Mouse (Mus musculus) cerebellum, adult (tissue): Measurements from ENCODE around the gene Fhit.

Experiments
- ATAC-seq: cut with Nextera tagmentation; 2 replicates; pipeline ENCODE4 v1.9.2; 2017; ENCODE audit warnings: mild to moderate bottlenecking, moderate library complexity, mixed read lengths; ENCODE audit not compliant: insufficient number of reproducible peaks, low FRiP score, low TSS enrichment

Fhit gene

DNA sequence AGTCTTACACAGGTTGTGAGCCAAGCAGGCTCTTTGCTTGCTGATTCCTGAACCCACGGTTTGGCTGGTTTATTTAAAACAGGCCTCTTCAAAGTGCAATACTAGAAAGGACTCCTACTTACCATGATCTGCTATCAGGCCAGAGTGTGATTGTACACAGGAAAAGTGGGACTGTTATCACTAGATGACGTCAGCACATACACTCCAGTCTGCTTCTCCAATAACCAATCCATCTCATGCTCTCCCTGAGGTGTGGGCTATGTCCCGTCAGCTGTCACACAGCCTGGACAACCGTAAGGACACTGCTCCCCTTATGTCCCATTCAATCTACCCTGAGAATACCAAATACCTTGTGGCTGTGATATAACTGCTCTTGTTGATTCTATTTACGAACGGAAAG is 1519.2 kb downstream of the Fhit start:
- no peak for ATAC-seq

DNA sequence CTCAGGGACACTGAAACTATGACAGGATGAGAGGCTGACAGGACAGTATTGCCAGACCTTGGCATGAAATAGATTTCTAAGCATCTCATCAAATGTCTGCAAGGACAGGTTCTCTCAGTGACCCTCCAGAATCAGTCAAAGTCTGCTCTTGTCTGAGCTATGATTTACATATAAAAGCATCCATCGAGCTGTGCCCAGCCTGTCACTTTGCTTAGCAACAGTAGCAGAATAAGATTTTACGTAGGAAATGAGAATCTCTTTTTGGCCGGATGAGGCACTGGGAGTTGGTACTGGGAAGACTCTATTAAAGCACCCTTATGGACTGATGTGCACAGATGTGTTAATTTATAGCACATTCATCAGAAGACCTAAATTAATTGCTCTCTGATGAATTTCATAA is 1519.8 kb downstream of the Fhit start:
- ATAC-seq, result no peak

DNA sequence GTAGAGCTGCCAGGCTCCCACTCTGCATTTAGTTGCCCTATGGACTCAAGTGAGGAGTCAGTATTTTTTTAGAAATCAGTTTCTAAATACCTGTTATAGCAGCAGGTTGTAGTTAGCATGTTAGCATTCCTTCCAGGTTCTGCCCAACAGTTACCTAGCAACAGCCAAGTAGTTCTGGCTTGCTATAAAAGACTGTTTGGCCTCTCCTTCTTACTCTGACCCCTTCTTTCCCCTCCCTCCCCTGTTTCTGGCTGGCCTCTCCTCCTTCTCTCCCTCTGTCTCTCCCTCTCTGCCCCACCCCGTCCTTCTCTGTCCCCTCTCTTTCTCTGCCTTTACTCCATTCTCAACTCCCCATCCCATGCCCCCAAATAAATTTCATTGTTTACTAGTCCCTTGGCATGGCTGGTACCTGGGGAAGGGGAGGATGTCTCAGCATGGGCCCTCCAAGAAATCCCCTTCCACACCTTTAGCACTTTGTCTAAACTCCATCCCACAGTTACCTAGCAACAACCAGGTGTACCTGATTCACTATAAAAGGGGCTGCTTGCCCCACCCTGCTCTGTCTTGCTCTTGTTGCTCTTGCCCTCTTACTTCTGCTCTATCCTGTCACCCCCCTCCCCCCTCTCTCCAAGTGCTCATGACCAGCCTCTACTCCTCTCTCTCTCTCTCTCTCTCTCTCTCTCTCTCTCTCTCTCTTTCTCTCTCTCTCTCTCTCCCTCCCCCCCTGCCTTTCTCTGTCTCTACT is 1527.4 kb downstream of the Fhit start:
- ATAC-seq, result no peak

DNA sequence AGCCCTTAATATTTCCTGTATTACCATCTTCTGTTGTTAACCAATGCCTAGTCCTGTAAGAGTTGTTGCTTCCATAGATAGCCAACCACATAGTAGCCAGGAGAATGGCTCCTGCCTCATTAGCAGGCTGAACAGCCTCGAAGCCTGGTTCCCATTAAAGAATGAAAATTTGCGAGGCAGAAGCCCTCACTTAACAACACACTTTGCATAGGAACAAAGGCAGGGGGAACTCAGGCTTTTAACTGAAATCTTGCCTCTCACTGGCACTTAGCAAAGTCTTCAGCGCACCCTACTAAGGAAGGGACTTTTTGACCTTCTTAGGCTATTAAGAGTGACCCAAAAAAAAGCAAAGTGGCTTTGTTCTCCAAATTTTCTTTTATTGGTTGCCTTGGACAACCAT is 1529.3 kb downstream of the Fhit start:
- no peak for ATAC-seq

DNA sequence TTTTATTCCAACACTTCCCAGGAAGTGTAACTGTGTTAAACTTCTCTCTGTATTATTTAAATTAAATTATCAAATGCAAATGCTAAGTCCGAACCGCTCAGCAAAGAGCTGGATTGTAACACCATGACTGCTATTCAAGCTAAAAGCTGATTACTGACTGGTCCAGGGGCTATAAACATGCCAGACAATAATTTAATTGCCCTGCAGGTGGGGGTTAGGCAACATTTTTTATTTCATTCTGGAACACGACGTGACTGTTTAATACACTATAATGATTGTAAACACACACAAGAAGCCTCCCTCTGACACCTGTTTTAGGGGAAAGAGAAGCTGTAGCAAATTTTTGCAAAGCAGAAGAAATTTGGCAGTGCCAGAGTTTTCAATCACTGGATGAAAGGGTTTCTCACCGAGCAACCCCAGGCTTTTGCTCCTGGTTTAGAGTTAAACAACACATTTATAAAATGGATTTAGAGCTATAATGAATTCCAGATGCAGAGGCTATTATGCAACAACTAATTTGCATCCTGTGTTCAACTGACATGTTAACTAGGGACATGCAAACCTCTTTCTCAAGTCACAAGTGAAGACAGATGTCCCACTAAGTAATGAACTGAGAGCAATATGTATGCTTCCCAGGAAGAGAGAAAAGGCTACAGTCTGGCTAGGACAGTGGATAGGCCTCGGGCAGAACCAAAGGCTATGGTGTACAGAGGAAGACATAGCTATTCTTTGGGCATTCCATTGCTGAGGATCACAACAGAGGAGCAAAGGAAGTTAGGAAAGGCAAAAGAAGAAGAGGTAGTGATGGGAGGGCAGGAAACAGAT is 1538.4 kb downstream of the Fhit start:
- no peak for ATAC-seq

DNA sequence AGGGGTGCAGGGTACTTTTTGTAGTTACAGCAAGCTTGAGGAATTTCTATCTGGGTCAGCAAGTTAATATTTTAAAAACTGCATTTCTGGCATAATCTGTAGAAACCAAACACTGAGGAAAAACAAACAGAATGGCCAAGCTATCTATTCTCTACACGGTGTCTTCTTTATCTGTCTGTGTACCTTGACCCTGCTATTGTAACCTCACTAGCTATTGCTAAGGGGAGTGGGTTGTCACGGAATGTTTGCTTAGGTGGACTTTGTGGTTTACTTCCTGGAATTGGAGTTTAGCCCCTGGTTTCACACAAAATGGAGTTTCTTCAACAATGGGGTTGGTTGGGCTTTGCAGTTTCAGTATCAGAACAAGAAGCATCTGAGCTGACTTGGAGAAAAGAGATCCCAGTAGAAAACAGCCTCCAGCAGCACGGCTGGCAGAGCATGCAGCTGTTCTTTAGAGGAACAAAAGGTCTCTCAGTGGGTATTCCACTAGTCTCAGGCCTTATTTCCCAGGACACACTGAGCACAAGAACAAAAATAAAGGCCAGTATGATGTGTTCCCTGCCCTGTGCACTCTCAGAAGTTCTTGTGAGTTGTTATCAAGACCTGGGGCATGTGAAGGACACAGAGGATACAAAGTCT is 1540.8 kb downstream of the Fhit start:
- no peak for ATAC-seq

DNA sequence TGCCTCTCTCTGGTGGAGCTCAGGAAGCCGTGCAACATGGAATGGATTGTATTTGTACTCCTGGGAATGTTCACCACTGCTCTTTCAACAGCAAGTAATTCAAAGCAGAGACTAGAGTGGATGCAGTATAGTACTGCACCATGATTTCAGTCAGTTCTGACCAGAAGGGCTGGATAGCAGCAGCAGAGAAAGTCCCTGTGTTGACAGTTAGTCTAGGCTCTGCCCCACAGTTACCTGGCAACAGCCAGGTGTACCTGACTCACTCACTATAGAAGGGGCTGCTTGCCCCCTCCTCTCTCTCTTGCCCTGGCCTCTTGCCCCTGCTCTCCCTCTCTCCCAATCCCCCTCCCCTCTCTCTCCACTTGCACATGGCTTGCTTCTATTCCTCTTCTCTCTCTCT is 1542.0 kb downstream of the Fhit start:
- ATAC-seq, result no peak

DNA sequence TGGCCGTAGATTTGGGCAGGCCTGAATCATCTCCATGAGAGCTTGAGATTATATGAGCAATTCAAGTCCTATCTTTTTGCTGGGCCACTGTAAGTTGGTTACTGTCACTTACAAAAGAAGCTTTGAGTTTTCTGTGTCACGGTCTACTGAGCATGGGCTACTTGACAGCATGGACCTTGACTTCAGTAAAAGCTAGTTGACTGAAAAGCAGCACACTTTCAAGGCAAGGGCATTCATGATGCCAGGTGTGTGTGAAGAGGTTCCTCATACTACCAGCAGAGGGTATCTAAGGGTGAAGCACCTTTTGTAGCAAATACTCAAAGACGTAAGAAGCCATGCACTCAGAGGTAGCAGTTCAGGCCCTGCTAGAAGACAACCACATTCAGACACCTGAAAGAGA is 1548.7 kb downstream of the Fhit start:
- no peak; the same call in 1 of the 2 replicates for ATAC-seq

DNA sequence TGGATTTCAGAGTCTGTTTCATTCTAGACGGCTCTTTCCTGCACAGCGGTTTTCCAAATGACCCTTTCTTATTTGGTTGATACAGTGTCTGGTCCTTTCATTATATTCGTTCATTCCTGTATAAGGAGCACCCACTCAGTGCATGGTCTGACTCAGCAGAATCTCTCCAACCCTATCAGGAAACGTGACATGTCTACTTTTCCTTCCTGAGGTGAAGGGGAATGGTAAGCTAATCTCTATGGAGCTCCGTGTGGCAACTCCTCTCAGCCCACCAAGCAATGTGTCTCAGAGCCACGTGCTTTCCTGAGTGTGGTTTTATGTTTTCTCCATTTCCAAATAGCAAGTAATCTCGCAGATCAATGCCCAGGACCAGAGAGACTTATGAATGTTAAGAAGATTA is 1552.7 kb downstream of the Fhit start:
- ATAC-seq, result no peak

DNA sequence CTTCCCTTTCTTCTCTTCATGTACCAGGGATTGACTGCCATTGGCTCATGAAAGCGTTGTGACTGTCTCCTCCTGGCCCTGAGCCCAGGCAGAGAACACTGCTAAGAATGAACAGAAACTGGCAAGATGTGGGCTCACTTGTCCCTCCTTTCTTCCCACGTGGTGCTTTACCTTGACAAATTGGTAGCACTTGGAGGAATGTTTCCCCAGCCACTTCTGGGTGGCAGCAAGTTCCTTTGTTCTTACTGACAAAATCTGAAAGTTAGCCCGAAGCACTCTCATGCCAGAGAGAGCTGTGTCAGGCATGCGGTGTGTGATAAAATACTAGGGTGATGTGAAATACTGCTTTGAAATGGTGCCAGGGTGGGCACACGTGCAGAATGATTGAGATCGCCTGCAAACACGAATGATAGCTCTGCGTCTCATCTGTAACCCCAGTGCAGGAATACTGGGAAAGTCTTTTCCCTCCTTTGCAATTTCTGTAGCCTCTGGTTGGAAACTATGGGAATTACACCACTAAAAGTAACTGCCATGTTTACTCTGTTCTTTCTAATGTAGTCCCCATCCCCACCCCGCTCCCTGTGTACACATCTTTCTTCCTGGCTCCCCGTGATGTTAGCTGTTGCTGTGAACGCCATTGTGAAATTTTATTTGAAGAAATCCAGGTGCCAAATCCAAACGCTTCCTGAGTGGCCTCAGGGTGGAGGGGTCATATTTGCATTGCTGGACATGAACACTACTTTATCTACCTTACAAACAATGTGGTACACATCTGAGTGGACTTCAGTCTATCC is 1555.1 kb downstream of the Fhit start:
- no peak for ATAC-seq

DNA sequence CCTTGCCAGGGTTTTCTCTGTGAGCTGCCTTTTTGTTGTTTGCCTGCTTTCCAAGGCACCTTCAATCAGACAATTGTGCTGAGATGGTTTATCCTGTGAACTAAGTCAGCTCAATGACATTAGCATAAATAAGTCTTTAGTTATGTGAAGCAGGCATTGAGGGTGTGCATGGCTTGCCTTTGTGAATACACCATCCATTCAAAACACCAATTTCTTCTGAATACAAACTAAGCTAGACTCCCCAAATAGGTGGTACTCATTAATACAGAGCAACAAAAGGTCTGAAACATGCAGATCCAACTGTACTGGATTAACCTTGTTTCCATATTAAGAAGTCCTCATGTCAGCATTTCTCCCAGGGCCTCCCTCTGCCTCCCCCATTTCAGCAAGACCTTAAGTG is 1561.6 kb downstream of the Fhit start:
- ATAC-seq, result no peak

DNA sequence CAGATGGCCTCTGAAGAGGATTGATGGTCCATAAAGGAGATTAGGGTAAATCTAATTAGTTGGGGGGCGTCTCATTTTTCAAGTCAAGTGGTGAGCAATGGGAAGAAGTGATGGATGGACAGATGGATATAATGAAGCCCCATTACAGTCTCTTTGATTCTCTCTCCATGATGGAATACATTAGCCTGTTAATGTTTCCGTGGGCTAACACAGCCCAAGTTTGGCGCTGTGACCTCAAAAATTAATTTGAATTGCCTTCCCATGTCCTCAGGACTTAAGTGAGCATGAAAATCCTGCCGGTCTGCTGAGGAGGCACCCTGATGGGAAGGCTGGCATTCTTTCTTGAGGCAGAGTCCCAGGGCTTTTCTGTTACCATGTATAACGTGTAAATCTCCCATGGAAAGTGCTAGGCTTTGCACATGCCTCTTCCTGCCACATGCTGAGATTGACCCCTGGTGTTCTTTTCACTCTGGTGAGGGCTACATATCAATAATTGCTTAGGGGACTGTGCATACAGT is 1564.3 kb downstream of the Fhit start:
- ATAC-seq, result no peak

DNA sequence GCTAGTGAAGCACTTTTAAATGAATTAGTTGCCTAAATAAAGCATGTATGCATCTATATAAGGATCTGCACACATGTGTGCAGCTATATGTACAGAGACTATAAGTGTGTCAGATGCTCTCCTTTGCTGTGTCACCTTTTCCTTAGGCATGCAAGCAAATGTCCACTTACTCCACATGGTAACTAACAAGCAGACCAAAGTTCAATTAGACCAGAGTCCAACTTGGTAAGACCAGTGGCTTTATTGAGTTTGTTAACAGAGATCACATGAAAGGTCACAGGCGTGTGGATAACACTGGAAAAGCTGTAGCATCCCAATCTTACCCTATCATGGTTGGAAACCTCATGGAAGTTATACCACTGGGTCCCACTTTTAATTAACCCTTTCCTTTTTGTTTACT is 1572.7 kb downstream of the Fhit start:
- no peak for ATAC-seq

DNA sequence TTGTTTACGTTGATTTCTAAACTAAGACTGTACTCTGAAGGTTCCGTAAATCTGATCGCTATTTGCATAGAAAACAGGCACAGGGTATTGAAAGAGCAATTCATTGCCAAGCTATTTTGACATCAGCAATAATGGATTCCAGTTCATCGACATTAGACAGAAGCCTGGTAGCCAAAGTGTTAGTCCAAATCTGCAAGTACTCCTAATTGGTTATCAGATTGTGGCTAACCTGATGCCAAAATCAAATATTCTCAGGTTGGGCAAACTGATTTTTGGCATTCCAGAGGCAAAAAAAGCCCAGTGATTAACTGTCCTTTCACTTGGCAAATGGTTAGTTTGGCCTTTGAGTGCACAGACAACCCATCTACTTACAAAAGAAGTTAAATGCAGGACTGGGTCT is 1573.9 kb downstream of the Fhit start:
- ATAC-seq, result no peak

DNA sequence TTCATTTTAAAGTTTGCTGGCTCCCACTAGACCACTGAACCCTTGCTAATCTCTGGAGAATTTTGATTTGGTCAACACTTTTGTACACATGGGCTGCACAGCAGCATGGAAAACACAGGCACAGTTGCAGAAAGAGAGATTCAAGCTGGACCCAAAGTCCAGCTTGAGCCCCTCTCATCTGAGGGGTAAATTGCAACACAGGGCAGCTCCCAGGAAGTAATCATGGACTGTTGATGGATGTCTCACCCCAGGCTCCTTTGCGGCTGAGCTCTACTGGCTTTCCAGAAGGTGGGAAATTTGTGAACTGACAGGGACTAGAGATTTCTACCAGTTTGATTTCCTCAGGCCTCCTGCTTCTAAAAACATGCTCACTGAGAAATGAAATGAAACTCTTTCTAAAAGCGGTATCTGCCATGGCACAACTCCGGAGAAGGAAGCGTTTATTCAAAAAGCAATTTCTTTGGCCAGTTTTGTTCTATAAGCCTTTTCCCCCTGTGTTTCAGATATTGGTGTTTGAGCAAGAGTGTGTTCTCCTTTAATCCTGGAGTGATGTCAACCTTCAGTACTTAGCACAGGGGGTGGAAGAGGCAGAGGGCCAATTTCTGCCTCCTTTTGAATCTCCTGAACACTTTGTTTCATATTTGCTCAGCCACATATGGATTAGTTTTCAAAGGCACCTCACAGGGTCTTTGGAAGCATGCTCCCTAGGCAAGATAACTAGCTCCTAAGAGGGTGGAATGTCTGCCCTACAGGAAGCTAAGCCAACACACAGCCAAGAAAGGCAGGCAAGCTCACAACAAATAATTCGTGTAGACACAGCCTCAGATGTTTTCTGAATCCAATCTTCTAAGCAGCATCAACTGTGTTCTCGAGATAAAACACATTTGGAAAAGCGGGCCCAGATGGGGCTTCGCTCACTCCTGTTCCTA is 1578.3 kb downstream of the Fhit start:
- ATAC-seq, result no peak

DNA sequence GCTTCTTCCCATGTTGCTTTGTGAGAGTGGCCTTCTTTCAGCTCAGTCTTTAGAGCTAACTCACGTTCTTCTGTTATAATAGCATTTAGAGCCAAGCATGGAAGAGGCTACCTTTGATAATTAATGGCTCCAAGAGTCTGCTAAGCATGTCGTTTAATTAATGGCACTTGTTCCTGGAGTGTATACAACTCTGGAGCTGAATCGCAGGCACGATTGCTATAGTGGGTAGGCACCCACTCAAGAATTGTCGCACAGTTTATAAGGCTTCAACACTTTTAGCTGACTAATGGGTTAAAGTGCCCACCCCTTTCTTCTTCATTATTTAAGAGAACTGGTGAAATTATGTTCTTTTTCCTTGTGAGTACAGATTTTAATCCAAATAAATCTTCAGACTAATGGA is 1605.5 kb downstream of the Fhit start:
- no peak for ATAC-seq

DNA sequence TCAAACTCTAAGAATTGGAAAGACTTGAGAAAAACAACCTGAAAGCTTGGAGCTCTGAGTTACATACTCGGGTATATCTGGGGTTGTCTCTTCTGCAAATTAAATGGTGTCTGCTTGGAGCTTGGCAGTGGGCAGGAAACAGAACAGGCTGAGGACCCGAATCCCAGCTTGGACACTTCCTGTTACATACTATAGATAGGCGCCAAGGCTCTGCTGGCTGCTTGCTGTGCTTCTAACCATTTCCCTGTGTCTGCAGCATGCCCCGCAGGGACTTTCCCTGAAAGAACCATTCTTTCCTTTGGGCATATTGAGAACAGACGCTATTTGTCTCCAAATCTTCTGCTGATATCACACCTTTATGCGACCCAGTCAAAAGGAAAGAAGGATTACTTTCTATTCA is 1606.0 kb downstream of the Fhit start:
- no peak for ATAC-seq

DNA sequence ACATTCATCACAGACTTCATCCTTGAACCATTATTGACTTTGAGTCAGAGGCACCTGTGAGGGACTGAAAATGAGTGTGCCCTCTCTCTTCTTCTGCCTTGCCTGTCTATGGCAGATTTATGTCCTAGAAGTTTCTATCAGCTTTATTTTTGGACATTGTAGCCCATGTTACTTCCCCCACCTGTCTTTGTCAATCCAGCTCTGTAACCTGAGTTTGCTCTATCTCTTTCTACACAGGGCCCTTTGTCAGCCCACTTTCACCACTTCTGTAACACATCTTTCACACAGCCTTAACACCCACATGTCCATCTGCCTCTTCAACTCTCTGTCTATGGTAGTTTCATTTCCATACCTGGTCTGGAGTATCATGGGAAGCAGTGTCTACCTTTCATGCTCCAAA is 1609.7 kb downstream of the Fhit start:
- no peak for ATAC-seq

DNA sequence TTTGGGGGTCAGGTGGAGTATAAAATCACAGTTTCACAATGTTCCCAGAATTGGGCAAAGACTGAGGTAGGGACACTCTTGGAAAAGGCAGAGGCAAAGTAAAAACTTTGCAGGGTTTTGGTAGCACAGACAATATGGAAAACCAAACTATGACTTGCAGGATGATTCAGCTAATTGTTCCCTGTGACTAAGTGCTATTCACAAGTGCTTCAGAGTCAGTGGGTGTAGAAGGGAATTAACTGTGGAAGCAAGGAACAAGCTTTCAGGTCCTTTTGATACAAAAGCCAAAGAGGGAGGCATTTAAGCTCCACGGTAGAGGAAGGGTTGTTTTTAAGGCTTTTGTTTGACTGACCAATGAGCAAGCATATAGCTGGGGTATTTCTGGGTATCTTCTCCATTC is 1613.9 kb downstream of the Fhit start:
- no peak for ATAC-seq
